Mouse (Mus musculus) thymus, postnatal 14 days (tissue): ENCODE measurements around the gene Fam173b.

Experiments used
- DNase-seq: peaks from one replicate; pipeline ENCODE4 v3.0.0; 2021

Fam173b gene

GRCm38 (mm10) chr15:31587789-31588188, 13.9 kb upstream of the Fam173b start:
- no peak for DNase-seq

- no peak for DNase-seq
Observed at GRCm38 (mm10) chr15:31588989-31589640, 12.5 kb upstream of the Fam173b start.

GRCm38 (mm10) chr15:31590176-31590575, 11.5 kb upstream of the Fam173b start:
- DNase-seq, result no peak

- DNase-seq, result no peak
Observed at GRCm38 (mm10) chr15:31592531-31592930, 9.1 kb upstream of the Fam173b start.

- no peak for DNase-seq
Observed at GRCm38 (mm10) chr15:31594260-31594659, 7.4 kb upstream of the Fam173b start.

- no peak for DNase-seq
Observed at GRCm38 (mm10) chr15:31595651-31596050, 6.0 kb upstream of the Fam173b start.

GRCm38 (mm10) chr15:31599834-31600233, 1.8 kb upstream of the Fam173b start:
- no peak for DNase-seq

- no peak for DNase-seq
Observed at GRCm38 (mm10) chr15:31601279-31601645, 390 bp upstream of the Fam173b start.

- DNase-seq, result peak; percentile 77
Observed at GRCm38 (mm10) chr15:31602426-31602825, 774 bp downstream of the Fam173b start.

GRCm38 (mm10) chr15:31603113-31603512, 1.5 kb downstream of the Fam173b start:
- DNase-seq, result no peak

- DNase-seq, result no peak
Observed at GRCm38 (mm10) chr15:31606821-31607220, 5.2 kb downstream of the Fam173b start.

GRCm38 (mm10) chr15:31611027-31611426, 9.4 kb downstream of the Fam173b start:
- no peak for DNase-seq

GRCm38 (mm10) chr15:31611976-31612375, 10.3 kb downstream of the Fam173b start:
- DNase-seq, result no peak

GRCm38 (mm10) chr15:31613826-31614453, 12.3 kb downstream of the Fam173b start:
- no peak for DNase-seq

- DNase-seq, result no peak
Observed at GRCm38 (mm10) chr15:31614666-31615065, 13.0 kb downstream of the Fam173b start.

- DNase-seq, result no peak
Observed at GRCm38 (mm10) chr15:31617261-31617660, 15.6 kb downstream of the Fam173b start.

- DNase-seq, result no peak
Observed at GRCm38 (mm10) chr15:31619521-31619920, 17.9 kb downstream of the Fam173b start.

GRCm38 (mm10) chr15:31627277-31628154, 25.9 kb downstream of the Fam173b start:
- DNase-seq, result no peak

- DNase-seq, result no peak
Observed at GRCm38 (mm10) chr15:31628180-31628579, 26.5 kb downstream of the Fam173b start.

- no peak for DNase-seq
Observed at GRCm38 (mm10) chr15:31629556-31629955, 27.9 kb downstream of the Fam173b start.

GRCm38 (mm10) chr15:31631396-31631858, 29.8 kb downstream of the Fam173b start:
- no peak for DNase-seq

- no peak for DNase-seq
Observed at GRCm38 (mm10) chr15:31632478-31632877, 30.8 kb downstream of the Fam173b start.

- DNase-seq, result no peak
Observed at GRCm38 (mm10) chr15:31634582-31634981, 32.9 kb downstream of the Fam173b start.
